Mouse (Mus musculus) CH12.LX (cell line): ENCODE results near the gene Lrrc75b. TPM values are rescaled to one million over a fixed set of nuclear protein-coding genes. Genes with fewer than 3 reads are reported as not detected.

Source experiments
- DNase-seq: peaks from one replicate; pipeline ENCODE4 v3.0.0-alpha.2; 2013; ENCODE audit errors: extremely low read depth
- H3K27ac ChIP-seq: 2 replicates; pipeline ENCODE4 v1.5.1; 2012; ENCODE audit warnings: low read depth, mild to moderate bottlenecking, control low read depth, moderate library complexity; ENCODE audit not compliant: insufficient read depth
- H3K27me3 ChIP-seq: replicated peaks from 2 replicates; pipeline ENCODE3; 2012; ENCODE audit warnings: inconsistent platforms
- H3K36me3 ChIP-seq, 2 experiments: replicated peaks in 1 of 2; 2 replicates each; pipeline versions ENCODE3 to v1.6.1; 2012; ENCODE audit warnings: inconsistent platforms in 1 of 2, low read length in 1 of 2, mild to moderate bottlenecking in 1 of 2, mixed read lengths in 1 of 2, moderate library complexity in 1 of 2; ENCODE audit not compliant: control insufficient read depth in 1 of 2, insufficient read depth in 1 of 2
- H3K4me1 ChIP-seq, 2 experiments: 2 replicates each; pipeline ENCODE4 v1.6.1; 2012; ENCODE audit warnings: inconsistent platforms in 1 of 2, moderate library complexity in 1 of 2; ENCODE audit not compliant: insufficient read depth in 2 of 2, control insufficient read depth in 1 of 2
- H3K4me2 ChIP-seq: 2 replicates; pipeline ENCODE4 v1.6.1; 2012; ENCODE audit warnings: low read depth, mild to moderate bottlenecking, control low read depth; ENCODE audit not compliant: poor library complexity, insufficient read depth, severe bottlenecking
- H3K4me3 ChIP-seq, 3 experiments: fragments of 150-350 bp in 1 of 3; sonication (generic) in 1 of 3; replicated peaks in 1 of 3; 2 replicates each; pipeline versions ENCODE3 to v1.5.1; 2011 to 2012; ENCODE audit warnings: low read depth in 2 of 3, low read length in 2 of 3, mild to moderate bottlenecking in 2 of 3, moderate library complexity in 2 of 3, control low read depth in 1 of 3, improper control_type of control experiment in 1 of 3, inconsistent platforms in 1 of 3, mixed read lengths in 1 of 3; ENCODE audit not compliant: poor library complexity in 1 of 3
- H3K79me2 ChIP-seq: replicated peaks from 2 replicates; pipeline ENCODE4 v1.6.1; 2012; ENCODE audit warnings: mild to moderate bottlenecking, moderate library complexity; ENCODE audit not compliant: control insufficient read depth, poor library complexity, insufficient read depth, severe bottlenecking; ENCODE audit errors: extremely low read depth
- H3K9ac ChIP-seq: 2 replicates; pipeline ENCODE4 v1.6.1; 2012; ENCODE audit warnings: low read depth, mild to moderate bottlenecking, control low read depth, moderate library complexity; ENCODE audit not compliant: insufficient read depth
- H3K9me3 ChIP-seq: replicated peaks from 2 replicates; pipeline ENCODE3; 2012; ENCODE audit warnings: low read length, inconsistent platforms, mixed read lengths
- BHLHE40 ChIP-seq: IDR thresholded peaks from 2 replicates; pipeline ENCODE4 v1.6.1; 2011; ENCODE audit warnings: mild to moderate bottlenecking, low read depth, low read length, improper control_type of control experiment
- E2F4 ChIP-seq: IDR thresholded peaks from 2 replicates; pipeline ENCODE4 v1.6.1; 2011; ENCODE audit warnings: low read depth, low read length, improper control_type of control experiment; ENCODE audit not compliant: insufficient replicate concordance
- EP300 ChIP-seq: IDR thresholded peaks from 2 replicates; pipeline ENCODE4 v1.6.1; 2011; ENCODE audit warnings: low read length, improper control_type of control experiment
- ETS1 ChIP-seq: conservative IDR thresholded peaks from 2 replicates; pipeline ENCODE4 v1.6.1; 2012; ENCODE audit warnings: low read depth, mild to moderate bottlenecking, inconsistent platforms, low read length, improper control_type of control experiment, moderate library complexity
- IRF4 ChIP-seq: IDR thresholded peaks from 2 replicates; pipeline ENCODE4 v1.6.1; 2014; ENCODE audit warnings: low read depth, mild to moderate bottlenecking, inconsistent platforms, low read length, improper control_type of control experiment
- JUN ChIP-seq: IDR thresholded peaks from 2 replicates; pipeline ENCODE4 v1.6.1; 2011; ENCODE audit warnings: low read depth, mild to moderate bottlenecking, low read length, improper control_type of control experiment, moderate library complexity; ENCODE audit not compliant: insufficient read depth
- KAT2A ChIP-seq: IDR thresholded peaks from 2 replicates; pipeline ENCODE4 v1.6.1; 2012; ENCODE audit warnings: low read length, improper control_type of control experiment, inconsistent platforms; ENCODE audit not compliant: insufficient replicate concordance
- MEF2A ChIP-seq: IDR thresholded peaks from 2 replicates; pipeline ENCODE4 v1.6.1; 2014; ENCODE audit warnings: low read depth, mild to moderate bottlenecking, inconsistent platforms, low read length, improper control_type of control experiment, borderline replicate concordance
- MYC ChIP-seq: IDR thresholded peaks from 2 replicates; pipeline ENCODE4 v1.6.1; 2011; ENCODE audit warnings: low read depth, mild to moderate bottlenecking, improper control_type of control experiment, low read length
- NELFE ChIP-seq: IDR thresholded peaks from 2 replicates; pipeline ENCODE4 v1.6.1; 2011; ENCODE audit warnings: low read depth, low read length, improper control_type of control experiment
- POLR2AphosphoS2 ChIP-seq: IDR thresholded peaks from 2 replicates; pipeline ENCODE4 v1.6.1; 2011; ENCODE audit warnings: low read depth, low read length, improper control_type of control experiment
- SIN3A ChIP-seq: IDR thresholded peaks from 2 replicates; pipeline ENCODE4 v1.6.1; 2012; ENCODE audit warnings: low read length, improper control_type of control experiment, inconsistent platforms
- TBP ChIP-seq: conservative IDR thresholded peaks from 2 replicates; pipeline ENCODE4 v1.6.1; 2011; ENCODE audit warnings: low read depth, low read length, improper control_type of control experiment
- TCF12 ChIP-seq: IDR thresholded peaks from 2 replicates; pipeline ENCODE4 v1.6.1; 2014; ENCODE audit warnings: low read depth, mild to moderate bottlenecking, inconsistent platforms, low read length, improper control_type of control experiment
- USF2 ChIP-seq: conservative IDR thresholded peaks from 2 replicates; pipeline ENCODE4 v1.6.1; 2011; ENCODE audit warnings: low read depth, low read length, improper control_type of control experiment
- ZC3H11A ChIP-seq: IDR thresholded peaks from 2 replicates; pipeline ENCODE4 v1.6.1; 2012; ENCODE audit warnings: low read depth, mild to moderate bottlenecking, inconsistent platforms, low read length, improper control_type of control experiment
- ZMIZ1 ChIP-seq: IDR thresholded peaks from 2 replicates; pipeline ENCODE4 v1.6.1; 2012; ENCODE audit warnings: low read depth, mild to moderate bottlenecking, inconsistent platforms, low read length, improper control_type of control experiment
- ZNF384 ChIP-seq: IDR thresholded peaks from 2 replicates; pipeline ENCODE4 v1.6.1; 2012; ENCODE audit warnings: low read depth, low read length, improper control_type of control experiment, inconsistent platforms
- dilution Hi-C: fragments of 300-500 bp; cut with MboI; formaldehyde crosslinking; loops from 2 replicates; pipeline ENCODE4 v1.14.3; 2020; ENCODE audit warnings: low sequenced_read_pairs; ENCODE audit not compliant: extremely low pct_unique_long_range_greater_than_20kb, extremely low pct_ligation_motif_present
- in situ Hi-C: fragments of 300-500 bp; cut with MboI; formaldehyde crosslinking; loops from 3 replicates; pipeline ENCODE4 v1.14.3; 2019; ENCODE audit warnings: low sequenced_read_pairs, low pct_ligation_motif_present, low pct_unique_long_range_greater_than_20kb, mixed read lengths
- polyA plus RNA-seq: library from polyadenylated mRNA; unstranded; fragments of >175 nt; gene quantifications from 2 replicates; pipeline ENCODE4 v1.2.1, GENCODE M21; 2012; ENCODE audit warnings: low read depth; ENCODE audit not compliant: insufficient read length
- total RNA-seq, 2 experiments: library from RNA; depleted of rRNA; stranded (reverse); fragments of 300-350 nt in 1 of 2; fragments of >200 nt in 1 of 2; gene quantifications; 2 replicates each; pipeline ENCODE4 v1.2.3; 2012 to 2014

Lrrc75b gene
- total and polyA plus RNA-seq, 3 experiments: not detected

- no peaks in the 10 kb centered on the region for H3K9me3 ChIP-seq
Observed at GRCm38 (mm10) chr10:75552701-75553450, 7.3 kb downstream of the Lrrc75b start.

GRCm38 (mm10) chr10:75552106-75552505 lies 8.0 kb downstream of the Lrrc75b start:
- Histone ChIP-seq H3K4me2 (no peak overlapping the region), H3K79me2 (no peaks in the 10 kb centered on the region), H3K4me3 (no peak overlapping the region), H3K36me3 (no peaks in the 10 kb centered on the region), H3K27ac (no peak overlapping the region), H3K27me3 (no peaks in the 10 kb centered on the region), H3K4me1 (peaks cover 2 to 13% of the 10 kb centered on the region in 2 experiments; a peak in 3 of 4 replicates), H3K9ac (no peak overlapping the region), H3K9me3 (no peaks in the 10 kb centered on the region)
- dilution Hi-C loops (no loop called here), in situ Hi-C loops (no loop called here)
- no peak for DNase-seq
- TF ChIP-seq EP300 (no peak), NELFE (no peak), E2F4 (no peak), TBP (no peak), POLR2AphosphoS2 (no peak)
- TF ChIP-seq, all 38 proteins: peak for 0

More at GRCm38 (mm10) chr10:75552701-75553450, 7.3 kb downstream of the Lrrc75b start:
- Histone ChIP-seq H3K79me2 (no peaks in the 10 kb centered on the region), H3K9ac (no peak overlapping the region), H3K27me3 (no peaks in the 10 kb centered on the region), H3K4me2 (no peak overlapping the region), H3K36me3 (no peaks in the 10 kb centered on the region), H3K4me1 (peaks cover 4 to 18% of the 10 kb centered on the region in 2 experiments; a peak in 3 of 4 replicates), H3K4me3 (no peak overlapping the region), H3K27ac (no peak overlapping the region)
- in situ Hi-C loops: no loop called here
- dilution Hi-C loops: no loop called here
- no peak for DNase-seq
- TF ChIP-seq ZC3H11A (no peak), MYC (no peak), JUN (no peak), TCF12 (no peak), IRF4 (no peak), SIN3A (no peak), BHLHE40 (no peak), KAT2A (no peak), USF2 (no peak), ETS1 (no peak), MEF2A (no peak), NELFE (no peak), ZMIZ1 (no peak), ZNF384 (no peak), POLR2AphosphoS2 (no peak)
